Mouse (Mus musculus): ENCODE data around the gene Atad3a.

The Atad3a gene

DNA sequence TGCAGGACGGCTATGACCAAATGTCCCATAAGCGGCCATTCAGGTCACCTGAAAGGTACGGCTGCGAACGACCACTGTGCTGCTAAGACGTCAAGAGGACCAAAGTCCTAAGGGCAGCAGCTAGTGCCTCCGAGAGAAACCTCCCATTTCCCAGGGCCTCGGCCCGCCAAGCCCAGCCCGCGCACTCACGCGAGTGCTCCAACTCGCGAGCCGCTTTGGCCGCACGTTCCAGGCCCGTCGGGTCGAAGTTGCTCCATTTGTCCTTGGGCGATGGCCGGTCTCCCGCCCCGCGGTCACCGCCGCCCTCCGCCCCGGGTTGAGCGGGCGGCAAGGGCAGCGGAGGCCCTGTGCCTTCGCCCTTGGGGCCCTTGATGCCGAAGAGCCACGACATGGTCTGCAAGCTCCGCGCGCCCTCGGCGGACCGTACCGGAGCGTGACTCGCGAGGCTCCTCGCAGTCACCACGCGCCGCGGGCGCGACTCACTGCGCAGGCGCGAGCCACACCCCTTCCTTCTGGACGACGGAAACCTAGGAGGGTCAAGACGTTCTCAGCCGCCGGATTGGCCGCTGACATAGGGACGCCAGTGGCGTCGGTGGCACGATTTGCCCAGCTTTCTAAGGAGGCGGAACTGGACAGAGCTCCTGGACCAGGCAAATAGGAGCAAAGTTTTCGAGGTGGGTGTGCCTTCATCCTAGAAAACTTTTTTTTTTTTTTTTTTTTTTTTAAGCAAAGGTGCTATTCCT lies at the start of gene Atad3a:
Atad3a (minus strand) TSS at position 481 of the 743 bp plus-strand sequence.
- POLR2A ChIA-PET = interaction anchor here (0.6 to 3.0 kb wide), 47 partner anchors 10 to 1295 kb away, joined by 3 to 19 read pairs (median 4); partner anchors contain the start of genes Mib2 (in 2 of the 4), Vwa1 (in 2 of the 4), Ankrd65 (in 1 of the 4) and Ccnl2 (in 1 of the 4)
- CTCF ChIA-PET = interaction anchor here (0.5 to 3.2 kb wide), 14 partner anchors 10 to 496 kb away, joined by 3 to 14 read pairs (median 4); partner anchors contain the start of genes Dvl1 (in 1 of the 4), Mrpl20 (in 1 of the 4) and Vwa1 (in 1 of the 4)

DNA sequence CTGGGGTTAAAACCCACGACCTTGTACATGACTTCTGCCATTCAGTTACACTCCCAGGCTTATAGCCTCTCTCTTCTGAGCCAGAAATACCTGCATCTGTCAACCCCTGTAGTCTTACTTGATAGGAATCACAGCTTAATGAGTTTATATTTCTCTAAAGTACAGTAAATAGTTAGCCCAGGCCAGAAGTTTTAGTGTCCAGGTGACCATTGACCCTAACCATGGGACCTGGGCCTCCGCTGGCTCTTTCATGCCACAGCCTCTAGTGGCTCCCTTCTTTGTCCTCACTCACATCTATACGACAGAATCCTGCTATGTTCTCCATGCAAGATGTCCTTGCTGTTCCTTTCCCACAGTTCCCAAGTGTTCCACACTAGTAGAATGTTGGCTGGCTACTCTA lies 46.9 kb upstream of the Atad3a start:
- CTCF ChIA-PET = no interaction called here
- POLR2A ChIA-PET = interaction anchor here in 1 of 4 experiments (1.4 to 17.8 kb wide), 3 partner anchors 12 to 33 kb away, joined by 3 to 236 read pairs (median 3); partner anchors contain the start of gene Aurkaip1

DNA sequence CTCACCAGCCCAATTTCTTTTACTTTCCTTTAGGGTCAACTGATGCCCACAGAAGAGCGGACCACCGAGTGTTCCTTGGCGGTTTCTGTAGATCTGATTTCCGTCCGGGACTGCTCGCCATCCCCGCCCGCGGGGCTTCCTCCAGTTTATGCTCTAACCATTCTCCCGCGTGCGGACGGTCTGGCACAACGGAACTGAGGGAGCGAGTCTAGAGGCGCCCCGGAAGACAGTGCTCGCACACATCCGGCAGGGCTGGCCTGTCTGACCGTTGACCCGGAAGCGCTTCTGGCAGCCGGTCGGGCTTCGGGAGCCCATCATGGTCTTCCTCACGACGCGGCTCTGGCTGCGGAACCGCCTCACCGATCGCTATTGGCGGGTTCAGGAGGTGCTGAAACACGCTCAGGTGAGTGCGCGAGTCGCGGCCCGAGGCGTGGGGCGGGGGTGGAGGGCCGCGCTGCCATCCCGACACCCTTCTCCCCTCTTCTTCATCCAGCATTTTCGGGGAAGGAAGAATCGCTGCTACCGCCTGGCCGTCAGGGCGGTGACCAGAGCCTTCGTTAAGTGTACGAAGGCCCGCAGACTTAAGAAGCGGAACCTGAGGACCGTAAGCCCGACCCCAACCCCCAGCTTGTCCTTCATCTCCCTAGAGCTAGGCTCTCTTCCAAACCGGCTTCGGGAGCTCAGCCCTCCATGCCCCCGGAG lies 42.6 kb upstream of the Atad3a start:
- POLR2A ChIA-PET = interaction anchor here (0.6 to 17.8 kb wide), 26 partner anchors 9 to 165 kb away, joined by 3 to 236 read pairs (median 4); partner anchors contain the start of genes Ccnl2 (in 3 of the 4), Mib2 (in 3 of the 4), Aurkaip1 (in 1 of the 4) and Mxra8 (in 1 of the 4)
- CTCF ChIA-PET = interaction anchor here in 3 of 4 experiments (0.6 to 2.8 kb wide), 12 partner anchors 9 to 101 kb away, joined by 3 to 12 read pairs (median 4); partner anchors contain the start of genes Atad3a (in 1 of the 3) and Ccnl2 (in 1 of the 3)

DNA sequence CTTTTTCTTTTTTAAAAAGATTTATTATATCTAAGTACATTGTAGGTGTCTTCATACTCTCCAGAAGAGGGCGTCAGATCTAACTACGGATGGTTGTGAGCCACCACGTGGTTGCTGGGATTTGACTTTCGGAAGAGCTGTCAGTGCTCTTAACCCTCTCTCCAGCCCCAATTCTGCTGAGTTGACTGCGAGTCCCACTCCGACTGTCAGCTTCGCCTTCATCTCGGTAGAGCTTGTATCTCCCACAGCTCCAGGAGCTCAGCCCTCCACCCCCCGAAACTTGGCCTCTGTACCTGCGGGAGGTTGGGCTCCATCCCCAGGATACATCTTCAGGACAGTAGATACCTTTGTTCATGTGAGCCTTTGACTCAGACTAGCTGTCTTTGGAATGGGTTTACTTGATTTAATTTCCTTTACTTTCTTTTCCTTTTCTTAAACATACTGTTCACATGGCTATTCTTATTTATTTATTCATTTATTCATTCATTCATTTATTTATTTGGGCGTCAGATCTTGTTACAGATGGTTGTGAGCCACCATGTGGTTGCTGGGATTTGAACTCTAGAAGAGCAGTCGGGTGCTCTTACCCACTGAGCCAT lies 41.9 kb upstream of the Atad3a start, which contains the start of gene Mrpl20:
Mrpl20 (plus strand) TSS at position 138 of the 599 bp plus-strand sequence.
- CTCF ChIA-PET = interaction anchor here (0.6 to 2.8 kb wide), 12 partner anchors 9 to 433 kb away, joined by 3 to 12 read pairs (median 3); partner anchors contain the start of genes Atad3a (in 1 of the 4) and Ccnl2 (in 1 of the 4)
- POLR2A ChIA-PET = interaction anchor here in 3 of 4 experiments (0.6 to 17.8 kb wide), 22 partner anchors 9 to 296 kb away, joined by 3 to 236 read pairs (median 4); partner anchors contain the start of genes Ccnl2 (in 3 of the 3), Mib2 (in 2 of the 3), Aurkaip1 (in 1 of the 3) and Tmem88b (in 1 of the 3)

DNA sequence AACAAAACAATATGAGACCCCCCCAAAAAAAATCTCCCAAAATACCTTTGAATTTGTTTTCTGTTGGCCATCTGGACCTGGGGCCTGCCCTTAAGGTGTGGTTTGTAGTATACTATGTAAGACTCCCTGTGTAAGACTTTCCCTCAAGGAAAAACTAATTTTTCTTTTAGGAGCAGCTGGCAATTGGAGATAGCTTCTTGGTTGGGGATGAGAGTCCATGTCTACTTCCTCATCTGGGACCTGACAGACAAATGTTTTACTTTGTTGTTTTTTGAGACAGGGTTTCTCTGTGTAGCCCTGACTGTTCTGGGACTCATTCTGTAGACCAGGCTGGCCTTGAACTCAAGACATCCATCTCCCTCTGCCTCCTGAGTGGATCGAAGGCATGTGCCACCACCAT lies 41.2 kb upstream of the Atad3a start:
- CTCF ChIA-PET = interaction anchor here in 2 of 4 experiments (0.6 to 2.8 kb wide), 7 partner anchors 9 to 930 kb away, joined by 3 to 12 read pairs (median 3); no protein-coding TSS in a partner anchor
- POLR2A ChIA-PET = interaction anchor here (0.6 to 17.8 kb wide), 19 partner anchors 10 to 372 kb away, joined by 3 to 236 read pairs (median 5); partner anchors contain the start of genes Ccnl2 (in 2 of the 4), Aurkaip1 (in 1 of the 4), Mib2 (in 1 of the 4) and Tmem88b (in 1 of the 4)

DNA sequence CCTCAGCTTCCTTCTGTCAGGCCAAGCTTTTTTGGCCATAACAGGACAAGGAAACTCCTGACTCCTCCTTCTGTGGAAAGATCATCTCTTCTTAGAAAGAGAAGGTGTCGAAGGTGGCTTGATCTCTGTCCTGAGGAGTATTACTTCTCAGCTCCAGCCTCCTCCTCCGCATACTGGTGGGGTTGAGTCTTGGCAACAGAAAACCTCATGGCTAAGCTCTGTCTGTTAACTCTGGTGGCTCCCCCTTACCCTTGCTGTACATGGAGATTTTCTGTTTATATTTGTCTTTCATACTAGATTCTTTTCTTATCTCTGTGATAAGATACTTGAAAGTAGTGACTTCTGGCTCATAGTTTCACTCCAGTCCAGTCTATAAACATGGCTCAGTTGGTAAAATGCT lies 32.8 kb upstream of the Atad3a start:
- ChIA-PET POLR2A (interaction anchor here in 2 of 4 experiments (0.6 to 2.0 kb wide), 6 partner anchors 9 to 33 kb away, joined by 3 to 6 read pairs (median 4); partner anchors contain the start of genes Atad3a (in 1 of the 2), Ccnl2 (in 1 of the 2), Mrpl20 (in 1 of the 2) and Tmem88b (in 1 of the 2)), CTCF (interaction anchor here in 3 of 4 experiments (0.5 to 3.1 kb wide), 5 partner anchors 9 to 250 kb away, joined by 3 to 12 read pairs (median 4); partner anchors contain the start of genes Mrpl20 (in 2 of the 3) and Vwa1 (in 1 of the 3))

DNA sequence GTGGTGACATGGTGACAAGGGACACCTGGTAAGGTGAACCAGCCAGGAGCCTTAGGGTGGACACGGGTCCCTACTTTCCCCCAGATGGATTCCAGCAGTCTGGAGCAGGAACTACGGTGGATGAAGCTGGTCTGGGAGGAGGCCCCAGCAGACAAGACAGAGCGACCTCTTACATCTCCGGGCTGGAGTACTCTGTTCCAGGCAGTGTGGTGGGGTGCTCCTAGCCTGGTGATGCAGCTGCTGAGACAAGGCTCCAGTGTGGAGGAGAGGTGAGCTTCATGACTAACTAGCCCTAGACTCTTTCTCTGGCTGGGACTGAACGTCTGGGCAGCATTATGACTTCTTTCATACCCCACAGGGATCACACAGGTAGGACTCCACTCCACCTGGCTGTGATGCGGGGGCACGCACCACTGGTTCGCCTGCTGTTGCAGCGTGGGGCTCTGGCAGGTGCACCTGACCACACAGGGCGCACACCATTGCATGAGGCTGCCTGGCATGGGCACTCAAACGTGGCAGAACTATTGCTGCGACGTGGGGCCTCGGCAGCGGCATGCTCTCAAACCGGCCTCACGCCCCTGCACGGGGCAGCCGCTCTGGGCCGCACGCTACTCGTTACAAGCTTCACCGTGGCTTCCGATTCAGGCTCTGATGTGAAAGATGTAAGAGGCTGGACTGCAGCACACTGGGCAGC lies 30.5 kb upstream of the Atad3a start:
- CTCF ChIA-PET = interaction anchor here in 3 of 4 experiments (0.7 to 3.1 kb wide), 4 partner anchors 11 to 43 kb away, joined by 3 to 12 read pairs (median 6); partner anchors contain the start of gene Mrpl20 (in 2 of the 3)
- POLR2A ChIA-PET = interaction anchor here (0.6 to 2.1 kb wide), 15 partner anchors 8 to 95 kb away, joined by 3 to 10 read pairs (median 4); partner anchors contain the start of genes Atad3a (in 2 of the 4), Ccnl2 (in 2 of the 4), Mrpl20 (in 1 of the 4) and Vwa1 (in 1 of the 4)

DNA sequence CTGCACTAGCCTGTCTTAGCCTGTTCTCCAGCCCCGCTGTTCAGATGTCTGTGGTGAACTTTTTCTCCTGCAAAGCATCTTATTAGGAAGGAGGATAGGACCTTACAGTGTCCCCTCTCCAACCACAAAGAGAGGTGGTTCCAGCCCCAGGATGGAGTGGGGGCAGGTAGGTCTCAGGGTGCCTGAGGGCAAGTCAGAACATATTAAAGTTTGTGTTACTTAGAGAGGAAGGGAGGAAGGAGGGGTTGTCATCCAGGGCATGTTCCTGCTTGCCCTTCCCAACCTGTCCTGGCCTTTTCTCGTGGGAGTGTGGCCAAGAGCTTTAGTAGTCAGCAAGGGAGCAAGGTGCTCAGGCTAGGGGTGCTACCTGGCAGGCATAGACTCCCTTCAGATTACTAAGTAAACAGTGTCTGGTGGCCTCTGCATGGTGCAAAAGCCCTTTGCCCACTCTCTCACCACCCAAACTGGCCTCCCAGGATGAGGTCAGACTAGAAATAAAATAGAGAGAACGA lies 29.8 kb upstream of the Atad3a start:
- CTCF ChIA-PET = interaction anchor here in 1 of 4 experiments (0.7 kb wide), 1 partner anchor 43 kb away, joined by 3 read pairs; no protein-coding TSS in a partner anchor
- POLR2A ChIA-PET = interaction anchor here in 3 of 4 experiments (0.9 to 2.1 kb wide), 9 partner anchors 7 to 94 kb away, joined by 3 to 10 read pairs (median 4); partner anchors contain the start of genes Atad3a (in 2 of the 3), Mrpl20 (in 1 of the 3) and Vwa1 (in 1 of the 3)

DNA sequence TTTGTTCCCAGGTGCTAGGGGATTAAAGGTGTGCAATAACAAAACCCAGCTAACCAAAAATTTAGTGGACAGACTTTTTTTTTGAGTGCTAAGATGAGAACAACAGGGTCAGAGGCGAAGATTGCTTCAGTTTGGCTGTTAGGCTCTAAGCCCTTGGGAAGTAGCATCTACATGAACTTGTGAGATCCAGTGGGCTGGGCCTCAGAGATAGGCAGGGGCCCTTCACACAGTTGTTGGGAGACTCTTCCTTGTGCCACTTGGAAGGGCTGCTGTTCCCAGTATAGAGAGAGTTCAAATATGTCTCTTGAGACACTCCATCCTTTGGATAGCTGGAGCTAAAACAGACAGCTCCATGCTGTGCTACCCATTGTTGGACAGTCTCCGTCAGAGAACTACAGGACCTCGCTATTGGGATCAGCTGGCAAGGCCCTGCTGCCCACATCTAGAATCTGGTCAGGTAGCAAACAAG lies 29.2 kb upstream of the Atad3a start, which contains the start of gene Ankrd65:
Ankrd65 (plus strand) TSS at position 419 of the 469 bp plus-strand sequence.
- POLR2A ChIA-PET = interaction anchor here in 3 of 4 experiments (0.7 to 1.2 kb wide), 4 partner anchors 10 to 30 kb away, joined by 3 read pairs; partner anchors contain the start of gene Atad3a (in 1 of the 3)
- CTCF ChIA-PET = no interaction called here

DNA sequence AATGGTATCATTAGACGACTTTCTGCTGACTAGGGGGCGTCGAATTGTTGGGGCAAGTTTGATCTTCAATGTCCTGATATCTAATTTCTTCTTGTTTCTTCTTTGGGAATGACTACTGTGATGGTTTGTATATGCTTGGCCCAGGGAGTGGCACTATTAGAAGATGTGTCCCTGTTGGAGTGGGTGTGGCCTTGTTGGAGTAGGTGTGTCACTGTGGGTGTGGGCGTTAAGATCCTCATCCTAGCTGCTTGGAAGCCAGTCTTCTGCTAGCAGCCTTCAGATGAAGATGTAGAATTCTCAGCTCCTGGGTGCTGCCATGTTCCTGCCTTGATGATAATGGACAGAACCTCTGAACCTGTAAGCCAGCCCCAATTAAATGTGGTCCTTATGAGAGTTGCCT lies 27.9 kb upstream of the Atad3a start:
- ChIA-PET CTCF (interaction anchor here in 1 of 4 experiments (0.6 kb wide), 1 partner anchor 18 kb away, joined by 3 read pairs; no protein-coding TSS in a partner anchor), POLR2A (interaction anchor here in 1 of 4 experiments (1.4 kb wide), 1 partner anchor 24 kb away, joined by 3 read pairs; the partner anchor contains the start of gene Ccnl2)

DNA sequence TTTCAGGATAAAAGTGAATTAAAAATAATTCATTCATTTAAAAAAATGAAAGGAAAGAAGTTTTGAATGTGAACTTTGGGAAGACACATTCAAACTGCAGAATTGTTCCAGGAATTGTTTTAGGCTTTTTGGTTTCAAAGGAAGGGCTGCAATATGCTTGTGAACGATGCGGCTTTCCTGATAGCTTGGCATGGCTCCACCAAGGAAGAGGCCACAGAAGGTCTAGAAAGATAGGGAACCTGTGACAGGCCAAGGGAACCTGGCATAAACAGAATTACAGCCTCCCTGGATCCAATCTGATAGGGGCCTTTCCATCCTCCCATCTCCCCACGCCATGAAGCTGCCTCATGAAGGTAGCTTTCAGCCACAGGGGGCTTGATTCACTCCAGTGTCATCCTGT lies 27.4 kb upstream of the Atad3a start:
- ChIA-PET POLR2A (interaction anchor here in 1 of 4 experiments (1.4 kb wide), 1 partner anchor 25 kb away, joined by 3 read pairs; the partner anchor contains the start of gene Ccnl2), CTCF (interaction anchor here in 1 of 4 experiments (0.6 kb wide), 1 partner anchor 17 kb away, joined by 3 read pairs; no protein-coding TSS in a partner anchor)

DNA sequence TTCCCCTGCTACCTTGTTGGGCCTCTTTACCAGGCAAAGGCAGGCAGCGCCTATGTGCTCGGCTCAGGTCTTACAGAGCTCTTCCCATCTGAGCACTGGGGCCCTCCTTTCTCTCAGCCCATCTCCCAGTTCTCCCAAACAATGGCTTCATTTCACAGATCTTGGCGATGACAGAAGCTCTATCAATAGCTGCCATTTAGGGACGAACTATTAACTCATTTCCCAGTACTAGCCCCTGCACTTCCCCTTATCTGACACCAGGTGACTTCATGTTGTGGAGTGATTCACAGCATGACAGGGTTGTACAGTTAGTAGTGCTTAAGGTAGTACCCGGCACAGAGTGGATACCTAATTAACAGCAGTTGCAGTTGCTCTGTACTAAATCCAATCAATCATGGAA lies 24.9 kb upstream of the Atad3a start, which contains the start of gene Tmem88b:
Tmem88b (minus strand) TSS at position 56 of the 400 bp plus-strand sequence.
- ChIA-PET POLR2A (interaction anchor here in 2 of 4 experiments (1.5 to 3.1 kb wide), 5 partner anchors 8 to 64 kb away, joined by 4 to 15 read pairs (median 6); partner anchors contain the start of genes Mrpl20 (in 1 of the 2) and Vwa1 (in 1 of the 2)), CTCF (interaction anchor here in 2 of 4 experiments (0.6 to 1.1 kb wide), 2 partner anchors 9 to 213 kb away, joined by 3 read pairs; no protein-coding TSS in a partner anchor)

DNA sequence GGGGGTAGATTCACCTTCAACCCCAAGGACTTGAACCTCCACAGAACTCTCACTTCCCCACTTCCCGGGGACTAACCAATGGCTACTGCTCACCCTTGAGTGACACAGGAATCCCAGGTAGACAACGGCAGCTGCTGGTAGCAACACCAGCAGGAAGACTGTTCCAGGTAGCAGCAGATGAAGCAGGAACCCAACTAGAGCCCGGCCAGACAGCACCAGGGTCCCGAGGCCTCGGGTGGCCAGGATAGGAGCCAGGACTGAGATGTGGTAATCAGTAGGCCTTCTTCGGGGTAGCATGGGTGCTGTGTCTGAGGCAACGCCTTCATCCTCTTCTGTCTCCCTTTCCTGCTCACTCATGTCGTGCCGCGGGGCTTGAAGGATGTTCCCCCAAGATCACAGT lies 24.4 kb upstream of the Atad3a start:
- ChIA-PET CTCF (interaction anchor here in 2 of 4 experiments (1.0 to 1.2 kb wide), 3 partner anchors 8 to 10 kb away, joined by 3 to 7 read pairs (median 4); partner anchors contain the start of gene Vwa1 (in 1 of the 2)), POLR2A (interaction anchor here in 3 of 4 experiments (0.7 to 3.1 kb wide), 17 partner anchors 9 to 117 kb away, joined by 3 to 16 read pairs (median 4); partner anchors contain the start of genes Vwa1 (in 2 of the 3), Aurkaip1 (in 1 of the 3), Mib2 (in 1 of the 3) and Mrpl20 (in 1 of the 3))

DNA sequence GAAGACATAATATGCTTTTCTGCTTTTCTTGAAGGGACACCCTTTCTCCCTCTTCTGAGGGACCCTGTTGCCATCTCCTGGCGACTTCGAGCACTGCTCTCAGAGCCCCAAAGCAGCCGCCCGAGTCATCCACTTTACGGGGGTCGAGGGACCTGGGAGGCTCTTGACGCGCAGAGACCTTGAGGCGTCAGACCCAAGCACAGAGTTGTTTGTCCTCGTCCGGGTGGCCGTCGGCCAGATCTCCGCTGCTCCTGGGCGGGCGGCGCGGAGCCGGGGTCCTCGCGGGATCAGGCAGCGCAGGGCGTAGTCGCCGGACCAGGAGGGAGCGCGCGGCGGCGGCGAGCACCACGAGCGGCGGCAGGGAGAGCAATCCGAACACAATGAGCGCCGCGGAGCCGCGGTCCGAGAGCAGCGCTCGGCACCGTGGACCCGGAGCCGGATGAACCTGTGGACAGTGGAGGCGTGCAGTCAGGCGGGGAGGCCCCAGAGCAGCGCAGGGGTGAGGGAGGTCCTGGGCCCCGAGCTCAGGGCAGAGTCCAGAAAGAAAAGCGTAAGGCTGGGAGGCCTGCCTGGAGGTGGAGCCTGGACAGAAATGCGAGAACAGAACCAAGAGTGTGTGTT lies 23.3 kb upstream of the Atad3a start:
- ChIA-PET CTCF (interaction anchor here in 3 of 4 experiments (0.6 to 2.0 kb wide), 14 partner anchors 9 to 683 kb away, joined by 3 to 13 read pairs (median 4); partner anchors contain the start of gene Vwa1 (in 2 of the 3)), POLR2A (interaction anchor here in 3 of 4 experiments (0.6 to 3.1 kb wide), 29 partner anchors 7 to 188 kb away, joined by 3 to 16 read pairs (median 4); partner anchors contain the start of genes Atad3a (in 2 of the 3), Mrpl20 (in 2 of the 3), Vwa1 (in 2 of the 3) and Aurkaip1 (in 1 of the 3))
